Mouse (Mus musculus): Measurements from ENCODE around the gene Ptprn. TPM values are rescaled to one million over a fixed set of nuclear protein-coding genes. Genes with fewer than 3 reads are reported as not detected.

Ptprn gene
- total RNA-seq, 2 experiments from 2014 or later = 480 to 486 TPM

GRCm38 (mm10) chr1:75227653-75228052 is 36.6 kb downstream of the Ptprn start:
- DNase-seq (ENCODE audit: low spot score in 2 of 2) = no peak

GRCm38 (mm10) chr1:75226138-75226537 is 38.2 kb downstream of the Ptprn start:
- DNase-seq (ENCODE audit: low spot score in 2 of 2) = no peak

DNA sequence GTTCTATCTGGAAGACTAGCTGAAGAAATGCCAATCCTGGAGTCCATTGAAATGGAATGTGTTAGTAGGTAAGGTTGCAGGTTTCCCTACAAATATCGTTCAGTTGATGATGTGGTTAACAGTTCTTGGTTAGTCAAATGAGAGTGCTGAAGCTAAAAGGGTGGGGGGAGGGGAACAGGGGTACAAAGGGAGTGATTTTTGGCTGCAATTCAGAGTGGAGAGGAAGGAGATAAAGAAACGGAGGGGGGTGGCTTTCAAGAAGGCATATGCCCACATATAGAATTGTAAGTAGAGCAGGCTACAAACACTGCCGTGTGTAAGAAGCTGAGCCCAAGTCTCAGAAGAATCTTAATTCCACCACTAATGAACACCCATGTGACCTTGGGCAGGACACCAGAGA is 38.8 kb downstream of the Ptprn start:
- no peak for DNase-seq (ENCODE audit: low spot score in 2 of 2)

DNA sequence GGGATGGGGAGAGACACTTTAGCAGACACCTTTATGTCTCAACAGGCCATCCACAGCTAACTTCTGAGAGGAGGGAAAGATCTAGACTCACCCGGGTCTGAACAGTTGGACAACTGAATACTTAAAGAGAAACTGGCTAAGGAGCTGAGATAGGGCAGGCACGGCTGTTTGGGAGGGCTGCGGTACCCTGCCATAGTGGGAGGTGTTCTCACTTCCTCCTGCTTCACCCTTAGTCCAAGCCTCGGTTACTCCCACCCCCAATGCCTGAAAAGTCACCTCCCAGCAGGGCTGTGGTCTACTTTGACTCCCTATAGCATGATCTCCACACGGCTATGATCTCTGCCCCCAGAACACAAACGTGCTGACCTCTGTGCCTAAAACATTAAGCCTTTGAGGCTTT is 40.8 kb downstream of the Ptprn start:
- no peak for DNase-seq (ENCODE audit: low spot score in 2 of 2)

- DNase-seq (ENCODE audit: low spot score in 2 of 2) = no peak
Measured at GRCm38 (mm10) chr1:75222926-75223325, 41.4 kb downstream of the Ptprn start.

GRCm38 (mm10) chr1:75221538-75221937 is 42.8 kb downstream of the Ptprn start:
- no peak for DNase-seq (ENCODE audit: low spot score in 2 of 2)

DNA sequence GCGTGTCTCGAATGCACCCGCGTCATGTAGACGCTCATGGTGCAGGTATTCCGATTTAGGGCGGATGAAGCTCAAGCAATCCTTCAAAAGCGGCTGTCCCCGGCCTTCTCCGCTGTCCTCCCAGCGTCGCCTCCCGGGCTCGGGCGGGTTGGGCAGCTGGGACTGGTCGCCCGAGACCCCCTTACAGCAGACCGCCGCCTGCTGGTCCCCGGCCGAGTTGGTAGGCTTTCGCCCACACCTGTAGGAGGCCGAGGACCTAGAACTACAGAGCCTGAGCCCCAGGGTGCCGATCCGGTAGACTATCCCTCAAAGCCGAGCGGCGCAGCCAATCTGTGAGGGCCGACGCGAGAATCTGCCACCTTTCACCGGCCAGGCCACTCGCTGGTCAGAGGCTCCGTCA is 44.8 kb downstream of the Ptprn start, which contains the start of gene Tuba4a:
Gene Tuba4a, minus strand, starts transcription at position 335 of the 400 bp plus-strand sequence.
- no peak for DNase-seq (ENCODE audit: low spot score in 2 of 2)

DNA sequence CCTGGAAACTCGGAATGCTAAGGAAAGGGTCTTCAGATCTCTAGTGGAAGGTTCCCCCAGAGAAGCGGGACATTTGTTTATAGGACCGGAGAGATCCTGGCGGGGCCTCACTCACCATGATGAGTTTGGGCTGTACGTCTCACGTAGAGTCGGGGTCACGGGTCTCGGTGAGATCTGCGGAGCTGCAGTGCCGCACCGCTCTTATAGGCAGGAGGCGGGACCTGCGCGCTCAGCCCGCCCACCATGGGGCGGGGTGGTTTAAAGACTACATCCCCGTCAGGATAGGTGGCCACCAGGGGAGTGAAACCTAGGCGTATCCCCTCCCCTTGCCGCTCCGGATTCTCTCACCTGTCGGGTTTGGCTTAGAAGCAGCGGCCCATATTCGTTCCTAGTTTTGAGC is 45.2 kb downstream of the Ptprn start:
- DNase-seq (ENCODE audit: low spot score in 2 of 2) = peak; percentile 92 to 95

GRCm38 (mm10) chr1:75218227-75219001 is 45.9 kb downstream of the Ptprn start:
- DNase-seq (ENCODE audit: low spot score in 2 of 2) = peak; percentile 61 to 74

- peak in 1 of 2 experiments; percentile 44 for DNase-seq (ENCODE audit: low spot score in 2 of 2)
Measured at GRCm38 (mm10) chr1:75217893-75218226, 46.4 kb downstream of the Ptprn start.

GRCm38 (mm10) chr1:75216797-75217585 is 47.3 kb downstream of the Ptprn start:
- DNase-seq (ENCODE audit: low spot score in 2 of 2) = no peak

- no peak for DNase-seq (ENCODE audit: low spot score in 2 of 2)
Measured at GRCm38 (mm10) chr1:75215785-75216184, 48.5 kb downstream of the Ptprn start.

DNA sequence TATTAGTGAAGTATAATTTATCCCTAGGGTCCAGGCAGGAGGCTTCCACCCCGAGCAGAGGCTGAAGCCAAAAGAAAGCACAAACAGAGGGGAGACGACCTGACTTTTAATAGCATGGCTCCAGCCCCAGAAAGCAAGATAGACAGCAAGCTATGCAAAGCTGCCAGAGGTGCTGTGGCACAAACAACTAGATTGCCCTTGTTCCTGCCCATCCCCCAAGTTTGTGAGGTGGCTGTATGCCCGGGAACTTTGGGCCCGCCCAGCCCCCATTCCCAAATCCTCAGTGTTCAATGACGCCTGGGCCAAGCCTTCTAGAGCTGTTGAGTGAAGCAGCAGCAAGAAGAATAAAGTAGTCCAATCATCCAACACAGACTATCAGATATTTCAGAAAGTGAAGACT is 49.4 kb downstream of the Ptprn start:
- peak in 1 of 2 experiments; percentile 54 for DNase-seq (ENCODE audit: low spot score in 2 of 2)

DNA sequence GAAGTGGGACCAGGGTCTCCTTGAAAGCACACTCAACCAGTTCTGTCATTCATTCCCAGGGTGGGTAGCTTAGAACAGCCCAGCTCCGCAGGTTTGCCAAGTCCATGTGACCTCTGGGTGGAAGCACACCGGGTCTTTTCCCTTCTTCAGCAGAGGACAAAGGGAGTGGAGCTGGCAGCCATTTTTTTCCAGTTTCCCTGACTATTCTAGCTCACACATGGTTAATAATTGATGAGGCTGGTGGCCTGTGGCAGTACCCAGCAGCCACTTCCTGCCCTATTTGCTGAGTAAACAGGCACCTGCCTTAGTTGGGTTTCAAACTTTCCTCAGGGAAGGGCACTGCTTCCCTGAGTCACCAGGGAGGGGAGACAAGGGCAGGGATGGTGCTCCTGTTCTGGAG is 49.9 kb downstream of the Ptprn start:
- no peak for DNase-seq (ENCODE audit: low spot score in 2 of 2)

GRCm38 (mm10) chr1:75213096-75213495 is 51.2 kb downstream of the Ptprn start:
- DNase-seq (ENCODE audit: low spot score in 2 of 2) = no peak

- DNase-seq (ENCODE audit: low spot score in 2 of 2) = no peak
Measured at GRCm38 (mm10) chr1:75212542-75212941, 51.8 kb downstream of the Ptprn start.

DNA sequence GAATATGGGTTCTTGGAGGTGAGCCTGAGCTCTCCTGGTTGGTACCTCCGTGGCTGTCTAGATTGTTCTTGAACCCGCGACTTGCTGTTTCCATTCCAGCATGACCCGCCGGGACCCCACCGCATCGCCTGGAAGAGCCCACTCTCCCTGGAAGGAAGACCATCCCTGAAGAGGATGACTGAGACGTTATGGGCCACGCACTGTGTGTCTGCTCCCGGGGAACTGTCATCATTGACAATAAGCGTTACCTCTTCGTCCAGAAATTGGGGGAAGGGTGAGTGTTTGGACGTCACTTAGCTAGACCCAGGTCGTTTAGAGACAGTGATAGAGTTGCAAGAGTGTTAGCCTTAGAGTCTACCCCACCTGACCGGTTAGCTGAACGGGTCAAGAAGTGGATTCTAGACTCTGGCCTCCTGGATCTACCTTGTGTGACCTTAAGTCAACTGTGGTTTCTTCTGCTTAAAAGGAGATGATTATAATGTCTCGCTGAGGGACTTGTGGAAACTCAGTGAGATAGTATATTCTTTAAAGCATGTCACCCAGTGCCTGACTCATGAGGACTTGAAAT is 53.1 kb downstream of the Ptprn start:
- no peak for DNase-seq (ENCODE audit: low spot score in 2 of 2)

GRCm38 (mm10) chr1:75210136-75211087 is 53.9 kb downstream of the Ptprn start, which contains the start of the genes Glb1l and Stk16:
TSS of gene Glb1l (minus strand) at chr1:75210813.
TSS of gene Stk16 (plus strand) at chr1:75210838.
- DNase-seq (ENCODE audit: low spot score in 2 of 2) = peak; percentile 98

- no peak for DNase-seq (ENCODE audit: low spot score in 2 of 2)
Measured at GRCm38 (mm10) chr1:75208967-75209678, 55.2 kb downstream of the Ptprn start.

GRCm38 (mm10) chr1:75201236-75201635 is 63.1 kb downstream of the Ptprn start:
- DNase-seq (ENCODE audit: low spot score in 2 of 2) = no peak
